ENCODE assay signal across 10 mouse cellular contexts in genomic region chr13:32912770-32913380, GRCm38 (mm10). TPM values are rescaled to one million over a fixed set of nuclear protein-coding genes. Genes with fewer than 3 reads are reported as not detected.
DNase-seq lines count a peak whose midpoint lies in the region; ATAC-seq and TF ChIP-seq lines count a peak whose summit lies in the region.
"Had no signal": no experiment of that assay in that cellular context is flagged by ENCODE, and none has a peak within 500 bp of the region (broad histone marks: within the 10 kb centered on the region; RNA-seq: fewer than 3 reads in every experiment).

No protein-coding gene starts in this region.

- no peak overlapping the region for H3K27ac ChIP-seq in liver, adult 2 months (replicated peaks; ENCODE audit: insufficient read depth, low read depth, low read length)
- H3K27ac ChIP-seq in liver, embryonic 12.5 days = no peak overlapping the region
- H3K27ac ChIP-seq in embryonic facial prominence, embryonic 15.5 days (replicated peaks) = peak overlapping the region; percentile 51; the same call in 1 of the 2 replicates
- 0 out of 2 replicates have a peak overlapping the region, but pooled peaks have one; percentile 33 for H3K27ac ChIP-seq in stomach, embryonic 14.5 days (ENCODE audit: low read length)
- H3K27ac ChIP-seq in hindbrain, embryonic 11.5 days (ENCODE audit: low read depth, low read length) = no peak overlapping the region
- H3K27ac ChIP-seq: forebrain, embryonic 10.5 days had no signal

- DNase-seq in liver, adult 2 months (ENCODE audit: extremely low read depth, low read depth, low spot score) = peak; percentile 36
- DNase-seq in kidney, adult 9 months = peak; percentile 40
- no peak for DNase-seq in layer of hippocampus, adult 9-10 months (ENCODE audit: low spot score)
- no peak for DNase-seq in left cerebral cortex, adult 18-20 months (ENCODE audit: low spot score in 2 of 2)
- DNase-seq in hindbrain, embryonic 11.5 days (ENCODE audit: low spot score) = no peak

- H3K4me1 ChIP-seq in liver, adult 2 months (ENCODE audit: control insufficient read depth, insufficient read depth, low read length) = no peaks in the 10 kb centered on the region
- no peaks in the 10 kb centered on the region for H3K4me1 ChIP-seq in liver, embryonic 12.5 days
- H3K4me1 ChIP-seq in embryonic facial prominence, embryonic 15.5 days = no peaks in the 10 kb centered on the region
- H3K4me1 ChIP-seq in stomach, embryonic 14.5 days (ENCODE audit: control insufficient read depth, insufficient read depth, low read length) = no peaks in the 10 kb centered on the region
- no peaks in the 10 kb centered on the region for H3K4me1 ChIP-seq in hindbrain, embryonic 11.5 days (replicated peaks; ENCODE audit: control insufficient read depth, insufficient read depth, low read length)

- H3K36me3 ChIP-seq in liver, adult 2 months (ENCODE audit: control insufficient read depth, insufficient read depth, low read length) = no peaks in the 10 kb centered on the region
- H3K36me3 ChIP-seq in liver, embryonic 12.5 days = no peaks in the 10 kb centered on the region
- no peaks in the 10 kb centered on the region for H3K36me3 ChIP-seq in embryonic facial prominence, embryonic 15.5 days
- no peaks in the 10 kb centered on the region for H3K36me3 ChIP-seq in stomach, embryonic 14.5 days (ENCODE audit: control insufficient read depth, insufficient read depth, low read length)
- H3K36me3 ChIP-seq in hindbrain, embryonic 11.5 days (ENCODE audit: control insufficient read depth, insufficient read depth, low read length) = no peaks in the 10 kb centered on the region
- H3K36me3 ChIP-seq: forebrain, embryonic 10.5 days had no signal

- ATAC-seq in liver, embryonic 12.5 days = no peak
- ATAC-seq in embryonic facial prominence, embryonic 15.5 days (ENCODE audit: insufficient number of reproducible peaks, low FRiP score, low TSS enrichment, low read depth) = no peak
- ATAC-seq in stomach, embryonic 14.5 days (ENCODE audit: insufficient number of reproducible peaks, insufficient read depth, low FRiP score, low read depth) = peak; percentile 63; the same call in 1 of the 2 replicates
- ATAC-seq in hindbrain, embryonic 11.5 days (ENCODE audit: low FRiP score) = no peak

- no peaks in the 10 kb centered on the region for H3K9me3 ChIP-seq in liver, embryonic 12.5 days (replicated peaks)
- no peaks in the 10 kb centered on the region for H3K9me3 ChIP-seq in embryonic facial prominence, embryonic 15.5 days (replicated peaks)
- H3K9me3 ChIP-seq in stomach, embryonic 14.5 days (ENCODE audit: control insufficient read depth, low read depth, low read length) = no peaks in the 10 kb centered on the region
- no peaks in the 10 kb centered on the region for H3K9me3 ChIP-seq in hindbrain, embryonic 11.5 days (ENCODE audit: control insufficient read depth, low read length)

- no peaks in the 10 kb centered on the region for H3K79me2 ChIP-seq in liver, adult 2 months (ENCODE audit: control insufficient read depth, insufficient read depth, low read length)

- H3K27me3 ChIP-seq in liver, adult 2 months (ENCODE audit: control insufficient read depth, insufficient read depth, low read length) = no peaks in the 10 kb centered on the region
- no peaks in the 10 kb centered on the region for H3K27me3 ChIP-seq in liver, embryonic 12.5 days (replicated peaks)
- no peaks in the 10 kb centered on the region for H3K27me3 ChIP-seq in embryonic facial prominence, embryonic 15.5 days
- no peaks in the 10 kb centered on the region for H3K27me3 ChIP-seq in stomach, embryonic 14.5 days (ENCODE audit: control insufficient read depth, insufficient read depth, low read length)
- no peaks in the 10 kb centered on the region for H3K27me3 ChIP-seq in hindbrain, embryonic 11.5 days (ENCODE audit: control insufficient read depth, insufficient read depth, low read length)

- no peak overlapping the region for H3K4me2 ChIP-seq in liver, embryonic 12.5 days
- H3K4me2 ChIP-seq in embryonic facial prominence, embryonic 15.5 days (replicated peaks) = no peak overlapping the region
- no peak overlapping the region for H3K4me2 ChIP-seq in stomach, embryonic 14.5 days (replicated peaks; ENCODE audit: low read depth, low read length)
- H3K4me2 ChIP-seq in hindbrain, embryonic 11.5 days (replicated peaks; ENCODE audit: low read depth, low read length) = no peak overlapping the region

- no peak overlapping the region for H3K4me3 ChIP-seq in liver, adult 2 months (ENCODE audit: insufficient read depth, low read depth, low read length)
- no peak overlapping the region for H3K4me3 ChIP-seq in liver, embryonic 12.5 days
- H3K4me3 ChIP-seq in embryonic facial prominence, embryonic 15.5 days (replicated peaks) = no peak overlapping the region
- H3K4me3 ChIP-seq in stomach, embryonic 14.5 days (ENCODE audit: low read depth, low read length) = no peak overlapping the region
- H3K4me3 ChIP-seq in hindbrain, embryonic 11.5 days (ENCODE audit: low read depth, low read length) = no peak overlapping the region
- H3K4me3 ChIP-seq: forebrain, embryonic 10.5 days had no signal

- H3K9ac ChIP-seq in liver, adult 2 months (ENCODE audit: low read depth, low read length) = no peak overlapping the region
- H3K9ac ChIP-seq in liver, embryonic 12.5 days = no peak overlapping the region
- no peak overlapping the region for H3K9ac ChIP-seq in embryonic facial prominence, embryonic 15.5 days
- no peak overlapping the region for H3K9ac ChIP-seq in stomach, embryonic 14.5 days (replicated peaks; ENCODE audit: low read depth, low read length)
- no peak overlapping the region for H3K9ac ChIP-seq in hindbrain, embryonic 11.5 days (ENCODE audit: low read depth, low read length)

- TF ChIP-seq CTCF in liver, adult 2 months (IDR thresholded peaks at IDR 0.05; ENCODE audit: low read depth, low read length) = no peak

- no peak for TF ChIP-seq POLR2A in liver, adult 2 months (IDR thresholded peaks at IDR 0.05; ENCODE audit: extremely low read depth, insufficient read depth, low read length)

RNA-seq across cellular contexts. Expression of gene Serpinb1c, which starts 14.9 kb away (rescaled TPM):
- 0.28 TPM in 1 of 2 replicates, not detected in the other for total RNA-seq in liver, adult 2 months (2014; rRNA removed)
- polyA plus RNA-seq in liver, adult 2 months (2012; rRNA removed) = 0.15 TPM in 1 of 2 replicates, not detected in the other
- polyA plus RNA-seq in liver, embryonic 12.5 days (2016; fragmentation: Nextera tagmentation; extraction: Ambion mirVana) = 0.10 TPM in 1 of 2 replicates, not detected in the other
- polyA plus RNA-seq in embryonic facial prominence, embryonic 15.5 days (2015; fragmentation: Nextera tagmentation; extraction: Ambion mirVana) = not detected in 2 replicates
- not detected in 2 replicates for polyA plus RNA-seq in stomach, embryonic 14.5 days (2014; fragmentation: Nextera tagmentation; extraction: Ambion mirVana)
- total RNA-seq in left cerebral cortex, adult 18-20 months (2021) = not detected
- polyA plus RNA-seq in hindbrain, embryonic 11.5 days (2014; fragmentation: Nextera tagmentation; extraction: Ambion mirVana) = not detected in 2 replicates
- total RNA-seq: layer of hippocampus, postnatal 25 days had no signal
- polyA plus RNA-seq: forebrain, embryonic 10.5 days had no signal

RNA-seq across cellular contexts. Expression of gene Serpinb6b, which starts 52.1 kb away (rescaled TPM):
- total RNA-seq in liver, adult 2 months (2014; rRNA removed) = 2.6 and 2.7 TPM in 2 replicates
- polyA plus RNA-seq in liver, adult 2 months (2012; rRNA removed) = 0.33 and 0.60 TPM in 2 replicates
- 4.2 and 5.2 TPM in 2 replicates for polyA plus RNA-seq in liver, embryonic 12.5 days (2016; fragmentation: Nextera tagmentation; extraction: Ambion mirVana)
- 2.3 and 2.5 TPM in 2 replicates for polyA plus RNA-seq in embryonic facial prominence, embryonic 15.5 days (2015; fragmentation: Nextera tagmentation; extraction: Ambion mirVana)
- polyA plus RNA-seq in stomach, embryonic 14.5 days (2014; fragmentation: Nextera tagmentation; extraction: Ambion mirVana) = 2.6 and 2.8 TPM in 2 replicates
- total RNA-seq in left cerebral cortex, adult 18-20 months (2021) = 1 to 10 TPM in 1 of 2 experiments, under 1 TPM in 1; 0.89 to 1.5 TPM
- polyA plus RNA-seq in hindbrain, embryonic 11.5 days (2014; fragmentation: Nextera tagmentation; extraction: Ambion mirVana) = 0.75 and 0.76 TPM in 2 replicates

Comparison
In these comparisons a context has a peak if more than half of its experiments do, and no peak if none do; other contexts are left out.
1. DNase-seq: peak in liver, adult 2 months (single experiment) and kidney, adult 9 months (single experiment); none in layer of hippocampus, adult 9-10 months (single experiment), left cerebral cortex, adult 18-20 months (0 of 2) and hindbrain, embryonic 11.5 days (single experiment).
2. H3K27ac ChIP-seq: peak in embryonic facial prominence, embryonic 15.5 days (single experiment) and stomach, embryonic 14.5 days (single experiment); none in liver, adult 2 months (single experiment), liver, embryonic 12.5 days (single experiment) and hindbrain, embryonic 11.5 days (single experiment).